Mouse (Mus musculus) liver, postnatal 0 days (tissue): ENCODE measurements around the gene Spint1.

ENCODE experiments used
- CTCF ChIP-seq: sonication (generic); IDR thresholded peaks from 2 replicates; pipeline ENCODE4 v1.5.1; 2016; ENCODE audit warnings: antibody characterized with exemption, low read depth
- EP300 ChIP-seq: IDR thresholded peaks from 2 replicates; pipeline ENCODE4 v1.6.1; 2016; ENCODE audit warnings: antibody characterized with exemption, low read depth, mild to moderate bottlenecking

DNA sequence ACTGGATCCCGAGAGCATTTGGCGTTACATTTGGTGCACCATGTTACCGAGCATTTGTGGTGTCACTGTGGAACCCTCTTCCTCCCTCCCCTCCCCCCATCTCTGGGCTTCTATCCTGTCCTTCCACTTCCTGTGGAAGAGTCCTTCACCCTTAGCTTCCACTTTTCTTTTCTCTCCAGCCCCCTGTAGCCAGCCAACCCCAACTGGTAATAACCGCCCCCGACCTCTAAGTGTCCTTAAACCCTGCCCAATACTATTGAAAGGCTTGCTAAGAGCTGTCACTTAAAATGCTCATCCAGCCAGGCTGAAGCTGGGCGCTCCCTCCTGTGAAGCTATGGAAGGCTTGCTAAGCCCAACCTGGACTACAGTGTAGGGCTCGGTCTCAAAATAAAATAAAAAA is 39.8 kb downstream of the Spint1 start:
- no peak for TF ChIP-seq CTCF
- no peak for TF ChIP-seq EP300
